ENCODE assay signal across 14 mouse cellular contexts in the genomic region with DNA sequence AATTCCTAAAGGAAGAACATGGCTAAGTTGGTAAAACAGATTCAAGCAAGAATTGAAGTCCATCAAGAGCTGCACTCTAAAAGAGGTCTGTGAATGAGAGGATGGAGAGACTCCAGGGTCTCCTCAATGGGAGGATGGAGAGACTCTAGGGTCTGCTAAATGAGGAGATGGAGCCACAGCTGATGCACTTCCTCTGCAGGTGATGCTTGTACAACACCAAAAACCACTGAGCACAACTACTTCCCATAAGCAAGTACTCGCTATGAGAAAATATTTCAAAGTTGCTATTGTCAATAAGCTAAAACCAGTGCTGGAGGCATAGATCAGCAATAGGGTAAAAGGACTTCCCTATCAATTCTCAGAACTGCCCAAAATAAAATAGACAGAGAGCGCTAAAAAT.
"Had no signal": no experiment of that assay in that cellular context is flagged by ENCODE, and none has a peak within 500 bp of the region (broad histone marks: within the 10 kb centered on the region; RNA-seq: fewer than 3 reads in every experiment).

No protein-coding gene starts in this region.

- ATAC-seq: midbrain, embryonic 16.5 days had no signal

- DNase-seq: lung, adult 18-20 months; lung, embryonic 14.5 days; lung, postnatal 10 days; lung, postnatal 4 days; midbrain, embryonic 14.5 days; retina, postnatal 1 day; right cerebral cortex, adult 18-20 months; right cerebral cortex, postnatal 25 days; right cerebral cortex, postnatal 4 days; spleen, adult 18-20 months; thymus, adult 2 months; thymus, postnatal 25 days; thymus, postnatal 4 days had no signal
